Mouse (Mus musculus) olfactory bulb, adult 2 months (tissue): ENCODE data around the gene Fndc1. TPM values are rescaled to one million over a fixed set of nuclear protein-coding genes. Genes with fewer than 3 reads are reported as not detected.

Experiments
- H3K27ac ChIP-seq: fragments of 200-500 bp; 2 replicates; pipeline ENCODE4 v1.5.1; 2012; ENCODE audit warnings: low read depth, low read length; ENCODE audit not compliant: insufficient read depth
- H3K4me1 ChIP-seq: fragments of 200-500 bp; 2 replicates; pipeline ENCODE4 v1.6.1; 2012; ENCODE audit warnings: low read length; ENCODE audit not compliant: control insufficient read depth, insufficient read depth
- H3K4me3 ChIP-seq: fragments of 200-500 bp; 2 replicates; pipeline ENCODE4 v1.5.1; 2012; ENCODE audit warnings: mild to moderate bottlenecking, low read depth, low read length, moderate library complexity; ENCODE audit not compliant: insufficient read depth
- CTCF ChIP-seq: fragments of 200-500 bp; IDR thresholded peaks from 2 replicates; pipeline ENCODE4 v1.5.1; 2012; ENCODE audit warnings: low read depth, mild to moderate bottlenecking, low read length, moderate library complexity; ENCODE audit not compliant: insufficient read depth
- POLR2A ChIP-seq: fragments of 200-500 bp; IDR thresholded peaks from 2 replicates; pipeline ENCODE4 v1.6.1; 2012; ENCODE audit warnings: mild to moderate bottlenecking, low read depth, low read length, moderate library complexity; ENCODE audit not compliant: insufficient read depth
- WGBS: fragments of 180-500 bp; shearing (Covaris S2); methylation state at CpG from one replicate; pipeline ENCODE4 v1.1.7; 2018; 5-methylcytosine and 5-hydroxymethylcytosine counted together
- polyA plus RNA-seq: library from polyadenylated mRNA; stranded (reverse); fragments of >200 nt; gene quantifications from 2 replicates; pipeline ENCODE4 v1.2.4, GENCODE M21; 2012; ENCODE audit warnings: low replicate concordance; ENCODE audit not compliant: missing spikeins, insufficient read depth, insufficient read length

Gene Fndc1
- polyA plus RNA-seq, 1 experiment: not detected

- no peak overlapping the region for H3K4me3 ChIP-seq
These were observed 37.6 kb upstream of the Fndc1 start for GRCm38 (mm10) chr17:7864740-7865139.

GRCm38 (mm10) chr17:7863745-7864144 is 36.6 kb upstream of the Fndc1 start:
- H3K4me1 ChIP-seq: no peaks in the 10 kb centered on the region; the same call in 1 of the 2 replicates
- TF ChIP-seq POLR2A (no peak), CTCF (peak; percentile 69)
- H3K4me3 ChIP-seq: no peak overlapping the region
- H3K27ac ChIP-seq: no peak overlapping the region
- WGBS: 20% methylated on average over 4 of the region's 4 CpGs

More at GRCm38 (mm10) chr17:7864740-7865139, 37.6 kb upstream of the Fndc1 start:
- TF ChIP-seq POLR2A (no peak), CTCF (no peak)
- no peaks in the 10 kb centered on the region; the same call in 1 of the 2 replicates for H3K4me1 ChIP-seq
- WGBS: 28% methylated on average over 7 of the region's 7 CpGs
- H3K27ac ChIP-seq: no peak overlapping the region

- Histone ChIP-seq H3K27ac (no peak overlapping the region), H3K4me1 (peaks cover 13% of the 10 kb centered on the region), H3K4me3 (no peak overlapping the region)
- WGBS: 72% methylated on average over 8 of the region's 8 CpGs
- TF ChIP-seq POLR2A (no peak), CTCF (no peak)
These were observed 33.8 kb upstream of the Fndc1 start for GRCm38 (mm10) chr17:7860845-7861360.

- Histone ChIP-seq H3K27ac (no peak overlapping the region), H3K4me3 (no peak overlapping the region), H3K4me1 (peaks cover 17% of the 10 kb centered on the region)
- TF ChIP-seq POLR2A: no peak
- no peak for TF ChIP-seq CTCF
- WGBS: 75% methylated on average over 6 of the region's 6 CpGs
These were observed 30.6 kb upstream of the Fndc1 start for GRCm38 (mm10) chr17:7857658-7858057.

GRCm38 (mm10) chr17:7855851-7856250 is 28.7 kb upstream of the Fndc1 start:
- no peak for TF ChIP-seq CTCF
- WGBS: 71% methylated on average over 8 of the region's 8 CpGs
- H3K4me1 ChIP-seq: peaks cover 23% of the 10 kb centered on the region
- no peak overlapping the region for H3K4me3 ChIP-seq
- H3K27ac ChIP-seq: no peak overlapping the region

GRCm38 (mm10) chr17:7851979-7852378 is 24.9 kb upstream of the Fndc1 start:
- no peak for TF ChIP-seq CTCF
- no peak for TF ChIP-seq POLR2A
- Histone ChIP-seq H3K4me3 (no peak overlapping the region), H3K4me1 (peaks cover 20% of the 10 kb centered on the region), H3K27ac (no peak overlapping the region)
- WGBS: 38% methylated on average over 4 of the region's 4 CpGs

- WGBS: 35% methylated on average over 9 of the region's 9 CpGs
- Histone ChIP-seq H3K4me1 (peaks cover 15% of the 10 kb centered on the region), H3K27ac (no peak overlapping the region), H3K4me3 (no peak overlapping the region)
- TF ChIP-seq CTCF: no peak
These were observed 24.4 kb upstream of the Fndc1 start for GRCm38 (mm10) chr17:7851527-7851926.

GRCm38 (mm10) chr17:7850246-7850645 is 23.1 kb upstream of the Fndc1 start:
- TF ChIP-seq POLR2A: no peak
- TF ChIP-seq CTCF: no peak
- H3K27ac ChIP-seq: no peak overlapping the region
- 79% methylated on average over 6 of the region's 6 CpGs for WGBS
- peaks cover 10% of the 10 kb centered on the region for H3K4me1 ChIP-seq
- H3K4me3 ChIP-seq: no peak overlapping the region

GRCm38 (mm10) chr17:7840505-7841290 is 13.6 kb upstream of the Fndc1 start:
- H3K27ac ChIP-seq: no peak overlapping the region
- WGBS: 43% methylated on average over 12 of the region's 12 CpGs
- no peak overlapping the region for H3K4me3 ChIP-seq
- no peaks in the 10 kb centered on the region for H3K4me1 ChIP-seq
- TF ChIP-seq POLR2A: no peak

GRCm38 (mm10) chr17:7827586-7827985 is 484 bp upstream of the Fndc1 start:
- Histone ChIP-seq H3K27ac (no peak overlapping the region), H3K4me3 (peak overlapping the region; percentile 59), H3K4me1 (peaks cover 10% of the 10 kb centered on the region)
- WGBS: 3% methylated on average over 16 of the region's 16 CpGs
- TF ChIP-seq CTCF (no peak), POLR2A (no peak)
